Mouse (Mus musculus): ENCODE measurements at regions not wholly inside any gene's neighbourhood (a gene's known extent, or its start where the extent isn't known, plus 50 kb on each side); places are given as distances from the start of the nearest gene placed in this dataset.

- TF ChIP-seq CTCF (IDR thresholded peaks at IDR 0.05; ENCODE audit: borderline replicate concordance, extremely low read depth, insufficient read depth, insufficient read length): no peak
- no peak for TF ChIP-seq POLR2A (IDR thresholded peaks at IDR 0.05; ENCODE audit: borderline replicate concordance, extremely low read depth, insufficient read depth, insufficient read length, poor library complexity, severe bottlenecking)
These were observed 619.1 kb upstream of the Camk1g start for GRCm38 (mm10) chr1:193988970-193989904.
